Mouse (Mus musculus) left cerebral cortex, postnatal 25 days (tissue): ENCODE measurements around the gene Igsf11. TPM values are rescaled to one million over a fixed set of nuclear protein-coding genes. Genes with fewer than 3 reads are reported as not detected.
"Not testable (repeated sequence)": the region's sequence is repeated elsewhere in the genome, so short reads cannot be mapped to it uniquely, and the experiment has no call there.

Source experiments
- DNase-seq, 2 experiments: peaks; one replicate each; pipeline ENCODE4 v3.0.0; 2022; ENCODE audit warnings: low spot score in 2 of 2, mixed read lengths in 1 of 2
- intact Hi-C: fragments of 180-260 bp; cut with DNase I; formaldehyde crosslinking; loops from one replicate; pipeline ENCODE4 v1.15.1; 2025
- total RNA-seq, 2 experiments: library from RNA; stranded (reverse); gene quantifications; 2 replicates each; pipeline ENCODE4 v1.2.3; 2021

The Igsf11 gene
- total RNA-seq, 2 experiments from 2014 or later, result 38.3 to 46.5 TPM

DNA sequence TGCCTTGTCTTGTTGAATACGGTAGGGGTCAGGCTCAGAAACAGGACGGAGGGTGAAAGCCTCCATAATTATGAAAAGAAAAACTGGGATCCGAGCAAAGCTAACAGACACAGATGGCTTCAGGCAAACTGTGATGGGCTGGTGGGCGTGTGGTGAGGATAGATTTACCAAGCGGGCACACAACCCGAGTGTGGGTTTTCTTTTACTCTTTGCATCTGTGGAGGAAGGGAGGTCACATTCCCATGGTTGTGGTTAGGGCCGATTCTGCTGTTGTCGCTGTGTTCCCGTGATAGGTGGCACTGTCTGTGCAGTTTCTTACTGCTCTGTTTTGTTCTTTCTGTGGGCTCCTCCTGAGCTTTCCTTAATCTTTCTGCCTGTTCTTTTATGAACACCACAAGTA is 70.2 kb downstream of the Igsf11 start:
- intact Hi-C loops, result loop anchor here (2.0 to 5.0 kb wide), 2 partner anchors 38 to 85 kb away; no protein-coding TSS in a partner anchor
- peak; percentile 58 to 75 for DNase-seq

DNA sequence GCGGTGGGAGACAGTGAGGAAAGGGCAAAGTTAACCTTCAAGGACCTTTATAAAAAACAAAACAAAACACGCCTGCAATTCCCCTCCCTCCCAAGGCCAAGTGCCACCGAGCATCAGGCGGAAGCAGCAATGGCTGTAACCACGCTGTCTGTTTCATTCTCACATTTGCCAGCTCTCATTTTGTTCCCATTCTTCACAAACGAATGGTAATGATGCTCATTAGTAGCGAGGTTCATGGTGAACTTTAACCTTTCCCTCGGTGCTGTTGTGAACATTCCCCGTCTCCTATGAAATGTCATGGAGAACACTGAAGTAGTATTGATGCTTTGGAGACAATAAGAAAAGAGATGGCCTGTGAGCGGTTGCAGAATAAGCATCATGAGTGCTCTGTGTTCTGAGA is 74.6 kb downstream of the Igsf11 start:
- no peak for DNase-seq
- intact Hi-C loops, result no loop called here

DNA sequence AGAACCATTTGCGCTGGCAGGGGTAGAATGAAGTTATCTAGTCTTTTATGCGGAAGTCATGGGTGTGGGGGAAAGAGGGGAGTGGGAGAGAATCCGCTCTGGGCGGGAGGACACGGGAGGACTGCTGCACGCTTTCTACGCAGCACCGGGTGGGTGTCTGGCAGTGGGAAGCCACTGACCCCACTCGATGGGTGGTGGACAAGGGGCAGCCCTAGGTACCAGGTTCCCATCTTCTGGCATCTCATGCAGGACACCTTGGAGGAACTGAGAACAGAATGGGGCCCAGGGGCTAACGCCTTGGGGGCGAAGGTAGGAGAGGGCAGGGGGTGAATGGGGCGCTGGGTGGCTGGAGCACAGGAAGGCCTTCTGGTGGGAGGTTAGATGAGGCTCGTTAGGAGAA is 83.7 kb downstream of the Igsf11 start:
- intact Hi-C loops, result no loop called here
- DNase-seq, result no peak

DNA sequence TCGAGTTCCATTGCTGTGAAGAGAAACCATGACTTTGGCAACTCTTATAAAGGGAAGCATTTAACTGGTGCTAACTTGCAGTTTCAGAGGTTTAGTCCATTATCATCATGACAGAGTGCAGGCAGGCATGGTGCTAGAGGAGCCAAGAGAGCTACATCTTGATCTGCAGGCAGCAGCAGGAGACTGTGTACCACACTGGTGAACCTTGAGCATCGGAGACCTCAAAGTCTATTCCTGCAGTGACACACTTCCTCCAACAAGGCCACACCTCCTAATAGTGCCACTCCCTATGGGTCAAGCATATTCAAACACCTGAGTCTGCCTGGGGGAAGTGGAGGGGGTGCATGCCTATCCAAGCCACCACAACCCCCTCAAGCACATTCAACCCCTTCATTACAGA is 86.1 kb downstream of the Igsf11 start:
- intact Hi-C loops, result no loop called here
- DNase-seq, result no peak

DNA sequence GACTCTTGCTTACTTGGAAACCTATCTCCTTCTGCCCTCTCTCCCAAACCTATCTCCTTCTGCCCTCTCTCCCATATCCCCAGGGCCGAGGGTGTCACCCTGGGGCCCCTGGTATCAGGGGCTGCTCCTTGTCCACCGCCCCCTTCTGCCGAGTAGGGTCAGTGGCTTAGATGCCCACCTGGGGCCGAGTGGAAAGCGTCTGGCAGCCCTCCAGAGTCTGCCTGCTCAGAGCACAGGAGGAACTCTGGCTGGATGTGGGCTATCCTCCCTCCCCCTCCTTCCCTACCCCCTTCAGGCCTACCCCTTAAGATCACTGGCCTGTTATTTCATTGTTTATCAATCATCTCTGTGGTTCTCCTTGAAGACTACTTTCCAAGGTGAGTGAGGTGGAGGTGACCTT is 88.1 kb downstream of the Igsf11 start:
- intact Hi-C loops, result loop anchor here (5.0 kb wide), 2 partner anchors 33 to 63 kb away; no protein-coding TSS in a partner anchor
- no peak for DNase-seq

DNA sequence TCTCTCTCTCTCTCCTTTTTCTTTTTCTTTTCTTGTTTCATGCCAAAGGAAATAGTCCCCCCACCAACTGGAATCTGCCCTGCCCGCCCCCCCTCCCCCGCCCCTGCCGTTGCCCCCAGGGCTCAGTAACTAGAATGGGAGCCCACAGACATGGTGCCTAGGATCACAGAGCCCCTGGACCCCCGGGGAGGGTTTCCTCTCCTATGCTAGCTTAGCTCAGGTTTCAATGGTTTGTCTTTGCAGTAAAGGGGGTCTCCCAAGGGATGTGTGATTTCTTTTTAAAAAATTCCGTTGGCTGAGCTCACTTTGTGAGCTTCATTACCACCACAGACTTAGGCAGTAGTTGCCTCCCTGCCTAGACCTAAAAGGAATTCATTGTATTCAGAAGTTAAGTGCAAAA is 89.6 kb downstream of the Igsf11 start:
- DNase-seq, result no peak
- intact Hi-C loops, result loop anchor here (2.0 to 5.0 kb wide), 3 partner anchors 35 to 79 kb away; no protein-coding TSS in a partner anchor

DNA sequence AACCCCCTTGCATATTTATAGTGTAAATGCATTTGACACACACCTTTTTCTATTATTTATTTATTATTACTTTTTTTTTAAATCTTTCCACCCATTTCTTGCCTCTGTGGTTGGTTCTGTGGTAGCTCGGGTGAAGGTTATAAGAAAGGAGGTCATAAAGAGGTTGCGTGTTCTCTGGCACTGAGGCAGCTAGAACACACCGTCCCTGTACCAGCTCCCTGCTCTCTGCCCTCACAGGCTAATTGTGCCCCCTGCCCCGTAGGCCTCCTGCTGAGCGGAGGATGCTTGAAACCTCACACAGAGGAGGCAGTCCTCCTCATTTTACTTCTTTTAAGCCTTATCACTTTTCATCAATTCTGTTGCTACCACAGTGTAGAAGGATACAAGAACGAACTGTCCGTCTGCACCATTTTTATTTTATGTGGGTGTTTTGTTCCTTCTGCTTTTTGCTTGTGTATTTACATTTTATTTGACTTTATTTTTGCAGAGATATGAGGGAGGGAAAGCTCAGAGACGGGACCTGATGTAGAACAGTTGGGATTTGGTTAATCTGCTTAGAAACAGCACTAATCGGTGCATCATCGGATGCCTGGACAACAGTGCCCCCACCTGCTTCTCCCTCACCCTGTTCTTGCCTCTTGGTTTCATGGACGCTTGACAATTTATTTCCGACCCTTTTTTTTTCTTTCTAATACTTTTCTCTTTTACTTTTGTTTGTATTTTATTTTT is 90.2 kb downstream of the Igsf11 start:
- peak in 1 of 2 experiments; percentile 44 for DNase-seq

DNA sequence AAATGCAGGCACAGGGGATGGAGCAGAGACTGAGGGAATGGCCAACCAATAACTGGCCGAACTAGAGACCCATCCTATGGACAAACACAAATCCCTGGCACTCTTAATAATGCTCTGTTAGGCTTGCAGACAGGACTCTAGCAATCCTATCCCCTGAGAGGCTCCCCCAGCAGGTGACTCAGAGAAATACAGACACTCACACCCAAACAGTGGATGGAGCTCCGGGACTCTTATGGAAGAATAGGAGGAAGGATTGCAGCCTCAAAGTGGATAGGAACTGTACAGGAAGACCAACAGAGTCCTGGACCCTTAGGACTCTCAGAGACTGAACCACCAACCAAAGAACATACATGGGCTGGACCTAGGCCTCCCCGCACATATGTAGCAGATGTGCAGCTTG is 91.4 kb downstream of the Igsf11 start:
- not testable (repeated sequence) for DNase-seq
- intact Hi-C loops, result loop anchor here (2.0 to 5.0 kb wide), 3 partner anchors 37 to 81 kb away; no protein-coding TSS in a partner anchor

More for the DNA sequence above, 90.2 kb downstream of the Igsf11 start:
- intact Hi-C loops, result loop anchor here (2.0 to 5.0 kb wide), 3 partner anchors 35 to 80 kb away; no protein-coding TSS in a partner anchor

DNA sequence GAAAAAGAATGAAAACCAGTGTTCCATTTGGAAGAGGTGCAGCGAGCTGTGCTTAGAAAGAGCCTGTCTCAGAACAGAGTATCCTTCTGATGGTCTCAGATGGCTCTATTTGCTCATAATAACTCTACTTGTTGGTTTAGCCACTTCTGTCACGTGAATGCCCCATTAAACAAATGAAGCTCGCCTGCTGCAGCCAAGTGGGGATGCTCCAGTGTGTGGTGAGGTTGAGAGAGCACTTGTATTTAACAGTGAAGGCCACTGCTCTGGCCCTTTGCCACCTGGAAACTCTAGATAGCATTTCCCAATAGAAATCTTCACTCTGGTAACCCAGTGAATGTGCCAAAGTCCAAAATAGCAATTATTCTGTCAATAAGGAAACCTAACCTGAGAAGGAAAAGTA is 92.9 kb downstream of the Igsf11 start:
- intact Hi-C loops, result no loop called here
- DNase-seq, result peak in 1 of 2 experiments; percentile 47

DNA sequence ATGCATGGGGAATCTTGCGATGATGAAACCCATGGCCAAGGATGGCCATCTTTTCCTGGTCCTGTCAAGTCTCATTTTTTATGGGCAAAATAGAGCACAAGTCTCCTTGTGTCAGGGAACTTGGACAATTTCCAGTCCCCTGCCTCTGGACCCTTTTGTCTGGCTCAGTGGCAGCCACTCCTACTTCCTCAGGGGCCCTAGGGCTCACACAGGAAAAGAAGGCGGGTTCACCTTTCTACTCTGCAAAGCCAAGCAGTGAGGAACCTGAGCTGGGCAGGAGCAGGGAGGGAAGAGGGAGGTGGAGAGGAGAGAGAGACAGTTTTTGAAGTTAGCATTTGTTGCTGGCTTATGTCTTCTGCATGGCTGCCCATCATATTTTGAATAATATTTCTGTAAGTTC is 93.9 kb downstream of the Igsf11 start:
- no peak for DNase-seq
- intact Hi-C loops, result no loop called here

DNA sequence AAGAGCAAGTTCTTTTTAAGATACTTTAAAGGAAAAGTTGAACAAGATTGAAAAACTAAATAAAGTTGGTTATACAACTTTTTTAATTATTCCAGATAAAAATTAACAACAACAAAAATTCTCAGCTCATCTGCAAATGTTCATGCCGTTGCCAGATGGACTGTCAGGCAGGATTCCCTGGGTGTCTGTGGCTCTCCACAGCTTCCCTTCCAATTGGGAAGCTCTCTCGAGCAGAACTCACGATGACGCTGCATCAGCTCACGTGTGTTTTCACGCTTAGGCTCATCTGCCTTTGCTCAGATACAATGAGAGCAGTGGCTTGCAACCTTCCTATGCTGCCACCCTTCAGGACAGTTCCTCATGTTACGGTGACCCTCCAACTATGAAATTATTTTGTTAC is 101.2 kb downstream of the Igsf11 start:
- intact Hi-C loops, result no loop called here
- peak; percentile 15 to 27 for DNase-seq

DNA sequence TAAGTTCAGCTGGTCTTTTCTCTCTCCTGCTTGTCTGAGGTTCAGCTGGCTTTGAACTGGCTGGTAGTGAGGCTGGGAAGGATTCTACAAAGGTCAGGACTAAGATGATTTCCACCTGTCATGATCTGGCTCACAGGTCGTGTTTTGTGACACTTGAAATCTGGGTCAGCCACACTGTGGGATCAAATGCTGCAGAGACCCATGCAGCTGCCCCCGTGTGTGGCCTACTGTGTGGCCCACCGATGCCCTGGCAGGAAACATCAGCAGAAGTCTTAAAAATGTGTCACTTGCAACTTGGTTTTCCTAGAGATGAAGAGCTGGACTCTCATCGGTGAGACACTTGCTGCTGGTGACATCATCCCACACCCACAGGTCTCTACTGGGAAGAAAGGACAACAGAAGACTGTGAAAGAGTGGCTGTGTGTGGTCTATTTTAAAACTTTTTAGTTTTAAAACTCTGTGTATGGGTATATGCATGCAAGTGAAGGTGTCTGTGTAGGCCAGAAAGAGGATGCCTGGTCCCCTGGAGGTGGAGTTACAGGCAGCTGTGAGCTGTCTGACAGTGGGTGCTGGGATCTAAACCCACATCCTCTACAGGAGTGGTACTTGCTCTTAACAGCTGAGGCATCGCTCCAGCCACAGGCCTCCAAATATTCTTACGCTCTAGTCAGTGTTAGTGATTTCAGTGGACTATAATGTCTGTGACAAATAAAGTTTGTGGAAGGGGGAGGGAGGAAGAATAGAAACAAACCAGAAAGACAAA is 106.2 kb downstream of the Igsf11 start:
- intact Hi-C loops, result no loop called here
- DNase-seq, result peak in 1 of 2 experiments; percentile 57

DNA sequence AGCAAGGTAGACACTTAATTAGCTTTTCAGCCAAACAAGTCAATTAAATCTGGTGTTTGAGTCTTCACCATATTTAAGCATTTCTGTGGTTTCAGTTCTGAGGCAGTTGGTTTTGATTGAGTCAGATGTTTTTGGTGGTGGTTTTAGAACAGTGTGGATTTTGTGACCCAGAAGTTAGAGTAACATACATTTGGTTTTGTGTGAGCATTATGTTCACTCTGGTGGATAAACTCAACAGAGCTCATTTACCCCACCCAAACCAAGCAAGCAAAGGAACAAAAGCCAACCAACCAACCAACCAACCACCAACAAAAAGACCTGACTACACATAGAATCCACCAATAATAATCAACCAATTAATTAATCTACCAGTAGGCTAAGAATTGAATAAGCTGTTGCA is 106.8 kb downstream of the Igsf11 start:
- DNase-seq, result no peak
- intact Hi-C loops, result no loop called here

DNA sequence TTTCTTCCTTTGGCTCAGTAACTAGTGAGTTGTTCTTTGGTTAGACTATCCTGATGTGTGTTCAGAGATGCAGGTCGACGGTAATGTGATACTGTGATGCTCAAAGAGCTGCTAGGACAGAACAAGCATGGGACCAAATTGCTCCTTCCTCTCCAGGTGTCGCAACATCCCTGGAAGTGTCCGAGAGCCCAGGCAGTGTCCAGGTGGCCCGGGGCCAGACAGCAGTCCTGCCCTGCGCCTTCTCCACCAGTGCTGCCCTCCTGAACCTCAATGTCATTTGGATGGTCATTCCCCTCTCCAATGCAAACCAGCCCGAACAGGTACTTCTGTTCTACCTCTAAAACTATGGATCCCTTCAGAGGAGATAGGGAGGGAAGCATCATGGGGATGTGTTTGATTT is 114.5 kb downstream of the Igsf11 start:
- DNase-seq, result no peak
- intact Hi-C loops, result no loop called here

DNA sequence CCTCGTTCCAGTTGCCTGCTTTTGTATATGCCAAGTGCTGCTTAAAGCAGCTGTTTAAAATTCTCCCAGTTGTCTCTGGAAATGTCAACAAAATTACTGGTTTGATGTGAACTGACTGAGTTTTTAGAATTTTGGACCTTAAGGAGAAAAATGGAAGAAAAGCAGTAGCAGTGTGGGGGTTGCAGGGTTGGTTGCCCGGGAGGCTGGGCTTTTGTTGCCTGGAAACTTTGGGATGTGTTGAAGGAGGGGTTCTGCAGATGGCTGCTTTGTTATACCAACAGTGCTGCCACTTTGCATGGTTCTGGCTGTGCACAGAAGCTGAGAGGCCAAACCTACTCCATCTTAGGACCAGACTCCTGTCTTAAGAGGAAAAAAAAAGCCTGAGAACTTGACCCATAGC is 127.0 kb downstream of the Igsf11 start:
- intact Hi-C loops, result no loop called here
- DNase-seq, result no peak

DNA sequence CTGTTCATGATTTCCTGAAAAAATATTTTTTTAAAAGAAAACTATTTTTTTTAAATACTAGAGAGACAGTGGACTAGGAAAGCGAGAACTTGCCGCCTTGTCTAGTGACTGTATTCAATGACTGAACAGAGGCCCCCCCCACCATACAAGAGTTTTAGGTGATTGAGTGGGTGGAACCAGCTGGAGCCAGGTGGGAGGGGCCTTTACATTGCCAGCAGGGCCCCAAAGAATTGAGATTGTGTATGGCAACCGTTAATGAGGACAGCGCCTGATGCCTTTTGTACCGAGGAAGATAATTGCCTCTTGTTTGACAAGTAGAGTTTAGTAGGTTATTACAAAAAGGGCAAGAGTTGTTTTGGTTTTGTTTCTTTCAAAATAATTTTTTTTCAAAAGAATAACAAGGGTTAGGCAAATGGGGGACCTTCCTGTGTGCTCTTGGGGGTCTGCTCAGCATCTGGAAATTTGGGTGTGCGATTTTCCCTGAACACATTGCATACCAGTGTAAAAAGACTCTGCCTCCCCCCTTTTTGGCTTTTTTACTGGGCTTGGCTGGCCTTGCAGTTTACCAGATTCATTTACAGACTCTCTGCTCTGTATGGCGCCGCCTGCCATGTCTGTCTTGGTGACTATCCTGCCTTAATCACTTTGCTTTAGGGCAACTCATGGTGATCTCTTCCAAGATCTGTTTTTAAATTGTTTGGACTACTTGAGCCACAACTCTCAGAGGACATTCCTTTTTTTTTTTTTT is 133.7 kb downstream of the Igsf11 start:
- intact Hi-C loops, result no loop called here
- no peak for DNase-seq

DNA sequence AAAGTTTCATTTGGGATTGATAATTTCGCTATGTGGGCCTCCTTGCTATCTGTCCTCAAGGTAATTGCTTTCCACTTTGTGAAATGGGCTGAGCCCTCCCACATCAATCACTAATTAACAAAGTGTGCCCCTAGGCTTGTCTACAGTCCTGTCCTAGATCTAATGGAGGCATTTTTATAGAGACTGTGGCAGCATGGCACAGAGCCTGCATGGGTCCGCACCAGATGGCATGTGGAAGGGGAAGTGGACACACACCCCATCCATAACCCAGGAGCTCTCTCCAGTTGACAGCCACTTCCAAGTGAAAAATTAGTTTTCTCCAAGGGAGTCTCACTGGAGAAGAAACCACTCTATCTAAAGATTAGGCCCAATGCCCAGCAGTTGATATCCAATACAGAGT is 138.9 kb downstream of the Igsf11 start:
- DNase-seq, result no peak
- intact Hi-C loops, result no loop called here

DNA sequence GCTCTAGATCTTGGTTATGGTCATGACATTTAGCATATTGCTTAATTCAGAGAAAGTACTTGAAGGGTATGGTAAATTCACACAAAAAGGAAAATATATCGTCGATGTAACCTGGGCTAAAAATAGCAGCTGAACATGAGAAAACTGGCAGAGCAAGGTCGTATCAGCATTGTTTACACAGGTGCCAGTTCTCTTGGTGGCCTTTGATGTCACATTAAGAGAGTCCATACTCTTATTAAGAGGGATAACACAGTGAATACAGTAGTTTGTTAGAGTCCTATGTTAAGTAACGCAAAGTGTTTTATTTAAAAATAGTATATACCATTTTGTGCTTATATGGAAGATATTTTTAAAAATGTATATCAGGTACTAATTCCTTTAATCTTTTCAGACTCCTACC is 144.8 kb downstream of the Igsf11 start:
- DNase-seq, result no peak
- intact Hi-C loops, result no loop called here

DNA sequence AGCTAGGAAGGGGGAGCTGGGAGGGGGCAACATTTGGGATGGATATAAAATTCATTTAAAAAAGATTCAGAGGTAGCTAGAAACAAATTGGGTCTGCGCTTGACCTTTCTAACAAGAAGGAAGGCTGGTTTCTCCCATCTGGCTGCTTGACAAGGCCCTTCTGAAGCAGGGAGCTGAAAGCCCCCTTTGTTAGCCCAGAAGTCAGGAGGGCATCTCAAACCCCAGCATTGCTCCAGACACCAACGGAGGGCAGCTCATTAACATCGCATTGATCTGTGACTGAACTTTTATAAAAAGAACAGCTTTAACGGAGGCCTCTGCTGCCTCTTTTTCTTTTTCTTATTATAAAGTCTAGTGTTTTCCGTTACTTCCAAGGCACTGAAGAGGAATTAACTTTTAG is 151.9 kb downstream of the Igsf11 start:
- intact Hi-C loops, result loop anchor here (2.0 kb wide), 1 partner anchor 142 kb away; no protein-coding TSS in a partner anchor
- DNase-seq, result no peak

DNA sequence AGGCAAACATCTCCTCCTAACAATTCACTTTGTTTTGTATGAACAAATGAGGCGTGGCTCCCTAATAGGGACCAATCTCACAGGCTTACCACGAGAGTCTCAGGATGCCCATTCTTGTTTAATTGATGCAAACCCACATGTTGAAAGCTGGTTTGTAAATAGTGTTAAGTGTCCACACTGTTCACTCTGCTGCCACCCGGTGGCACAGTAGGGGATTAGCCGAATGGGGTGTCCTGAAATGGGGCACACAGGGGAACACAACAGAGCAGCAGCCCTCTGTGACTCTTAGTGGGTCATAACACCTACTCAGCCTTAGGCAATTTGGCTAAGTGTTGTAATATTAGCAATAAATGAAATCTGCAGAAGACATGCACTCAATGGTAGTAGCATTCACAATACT is 156.4 kb downstream of the Igsf11 start:
- intact Hi-C loops, result loop anchor here (1.0 to 5.0 kb wide), 2 partner anchors 87 to 191 kb away; no protein-coding TSS in a partner anchor
- DNase-seq, result peak; percentile 68 to 72
